Mouse (Mus musculus): ENCODE measurements at regions not wholly inside any gene's neighbourhood (a gene's known extent, or its start where the extent isn't known, plus 50 kb on each side); places are given as distances from the start of the nearest gene placed in this dataset.

DNA sequence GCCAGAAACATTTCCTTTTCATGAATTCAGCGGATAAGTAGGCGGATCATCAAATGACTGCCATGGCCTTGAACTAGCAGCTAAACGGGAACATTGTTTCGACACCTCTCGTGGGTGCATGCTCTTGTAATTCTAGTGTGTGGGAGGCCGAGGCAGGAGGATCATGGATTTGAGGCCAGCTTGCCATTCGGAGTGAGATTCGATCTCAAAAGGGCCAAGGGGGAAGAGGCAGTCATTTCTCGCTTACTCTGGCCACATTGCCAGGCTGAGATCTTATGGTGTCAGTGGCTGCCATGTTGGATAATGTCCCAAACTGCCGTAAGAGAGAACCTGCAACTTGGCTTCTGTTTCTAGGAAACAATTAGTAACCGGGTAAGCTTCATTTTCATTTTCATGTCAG, 327.7 kb downstream of the Med13l start:
- no peak overlapping the region for H3K4me3 ChIP-seq
- H3K36me3 ChIP-seq (ENCODE audit: control insufficient read depth, insufficient read depth, low read length) = no peaks in the 10 kb centered on the region
- TF ChIP-seq EP300 (IDR thresholded peaks at IDR 0.05; ENCODE audit: insufficient read depth, low read depth, low read length) (no peak), CTCF (IDR thresholded peaks at IDR 0.05) (no peak), POLR2A (IDR thresholded peaks at IDR 0.05; ENCODE audit: insufficient read depth, low read depth, low read length) (no peak)
- no peak overlapping the region for H3K27ac ChIP-seq
- H3K27me3 ChIP-seq (ENCODE audit: control insufficient read depth, insufficient read depth, low read length) = no peaks in the 10 kb centered on the region
- intact Hi-C loops (cut with DNase I) = no loop called here
- WGBS = 88% methylated on average over 11 of the region's 11 CpGs
- H3K79me2 ChIP-seq (replicated peaks; ENCODE audit: control insufficient read depth, insufficient read depth, low read length) = no peaks in the 10 kb centered on the region
- no peak for DNase-seq
- H3K4me1 ChIP-seq (ENCODE audit: control insufficient read depth, insufficient read depth, low read length) = no peaks in the 10 kb centered on the region
- no peak overlapping the region for H3K9ac ChIP-seq (ENCODE audit: low read depth, low read length)

- no peak for TF ChIP-seq EP300 (IDR thresholded peaks at IDR 0.05; ENCODE audit: insufficient read depth, low read depth, low read length)
- TF ChIP-seq POLR2A (IDR thresholded peaks at IDR 0.05; ENCODE audit: insufficient read depth, low read depth, low read length) = no peak
- no peak for TF ChIP-seq CTCF (IDR thresholded peaks at IDR 0.05)
- no peak for DNase-seq
- intact Hi-C loops (cut with DNase I) = no loop called here
These were observed 330.7 kb downstream of the Med13l start for GRCm38 (mm10) chr5:118891131-118891530.

GRCm38 (mm10) chr5:118908224-118908623, 347.7 kb downstream of the Med13l start:
- no peaks in the 10 kb centered on the region for H3K4me1 ChIP-seq (ENCODE audit: control insufficient read depth, insufficient read depth, low read length)
- no peaks in the 10 kb centered on the region for H3K27me3 ChIP-seq (ENCODE audit: control insufficient read depth, insufficient read depth, low read length)
- no peak overlapping the region for H3K4me3 ChIP-seq
- 78% methylated on average over 7 of the region's 7 CpGs for WGBS
- H3K9ac ChIP-seq (ENCODE audit: low read depth, low read length) = no peak overlapping the region
- H3K79me2 ChIP-seq (replicated peaks; ENCODE audit: control insufficient read depth, insufficient read depth, low read length) = no peaks in the 10 kb centered on the region
- no peak for DNase-seq
- TF ChIP-seq POLR2A (IDR thresholded peaks at IDR 0.05; ENCODE audit: insufficient read depth, low read depth, low read length) (no peak), EP300 (IDR thresholded peaks at IDR 0.05; ENCODE audit: insufficient read depth, low read depth, low read length) (no peak)
- H3K27ac ChIP-seq = no peak overlapping the region
- no peaks in the 10 kb centered on the region for H3K36me3 ChIP-seq (ENCODE audit: control insufficient read depth, insufficient read depth, low read length)
- intact Hi-C loops (cut with DNase I) = no loop called here

More at GRCm38 (mm10) chr5:118891131-118891530, 330.7 kb downstream of the Med13l start:
- H3K27ac ChIP-seq = no peak overlapping the region
- no peaks in the 10 kb centered on the region for H3K79me2 ChIP-seq (replicated peaks; ENCODE audit: control insufficient read depth, insufficient read depth, low read length)
- no peak overlapping the region for H3K4me3 ChIP-seq
- no peak overlapping the region for H3K9ac ChIP-seq (ENCODE audit: low read depth, low read length)
- H3K4me1 ChIP-seq (ENCODE audit: control insufficient read depth, insufficient read depth, low read length) = no peaks in the 10 kb centered on the region
- no peaks in the 10 kb centered on the region for H3K27me3 ChIP-seq (ENCODE audit: control insufficient read depth, insufficient read depth, low read length)
- WGBS = 70% methylated on average over 6 of the region's 6 CpGs
- H3K36me3 ChIP-seq (ENCODE audit: control insufficient read depth, insufficient read depth, low read length) = no peaks in the 10 kb centered on the region

DNA sequence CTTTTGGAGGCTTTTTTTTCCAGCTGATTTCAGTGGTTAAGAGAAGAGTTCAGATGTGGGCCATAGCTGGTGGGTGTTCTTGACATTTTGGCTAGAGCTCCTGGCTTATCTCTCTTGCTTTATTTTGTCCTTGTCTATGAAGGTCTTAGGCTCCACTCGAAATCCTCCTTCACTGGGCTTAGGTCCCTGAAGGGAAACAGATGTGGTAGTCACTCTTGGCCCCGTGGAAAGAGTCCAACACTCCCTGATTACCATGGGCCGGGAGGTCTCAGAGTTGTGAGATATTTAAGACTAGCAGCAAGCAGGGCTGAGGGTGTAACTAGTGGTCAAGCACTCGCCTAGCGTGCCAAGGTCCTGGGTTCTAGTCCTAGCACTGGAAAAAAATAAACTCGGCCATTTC, 349.3 kb downstream of the Med13l start:
- no peaks in the 10 kb centered on the region for H3K27me3 ChIP-seq (ENCODE audit: control insufficient read depth, insufficient read depth, low read length)
- WGBS = 43% methylated on average over 6 of the region's 6 CpGs
- no peak overlapping the region for H3K9ac ChIP-seq (ENCODE audit: low read depth, low read length)

GRCm38 (mm10) chr5:118914191-118914750, 353.8 kb downstream of the Med13l start:
- H3K27ac ChIP-seq = no peak overlapping the region
- intact Hi-C loops (cut with DNase I) = no loop called here
- no peak for TF ChIP-seq CTCF (IDR thresholded peaks at IDR 0.05)
- no peak for TF ChIP-seq POLR2A (IDR thresholded peaks at IDR 0.05; ENCODE audit: insufficient read depth, low read depth, low read length)
- TF ChIP-seq EP300 (IDR thresholded peaks at IDR 0.05; ENCODE audit: insufficient read depth, low read depth, low read length) = no peak
- no peak for DNase-seq
- H3K4me1 ChIP-seq (ENCODE audit: control insufficient read depth, insufficient read depth, low read length) = no peaks in the 10 kb centered on the region
- H3K79me2 ChIP-seq (replicated peaks; ENCODE audit: control insufficient read depth, insufficient read depth, low read length) = no peaks in the 10 kb centered on the region
- H3K9ac ChIP-seq (ENCODE audit: low read depth, low read length) = no peak overlapping the region
- 73% methylated on average over 6 of the region's 6 CpGs for WGBS
- H3K36me3 ChIP-seq (ENCODE audit: control insufficient read depth, insufficient read depth, low read length) = no peaks in the 10 kb centered on the region
- H3K4me3 ChIP-seq = no peak overlapping the region
- no peaks in the 10 kb centered on the region for H3K27me3 ChIP-seq (ENCODE audit: control insufficient read depth, insufficient read depth, low read length)

More for the DNA sequence above, 349.3 kb downstream of the Med13l start:
- H3K4me1 ChIP-seq (ENCODE audit: control insufficient read depth, insufficient read depth, low read length) = no peaks in the 10 kb centered on the region
- TF ChIP-seq EP300 (IDR thresholded peaks at IDR 0.05; ENCODE audit: insufficient read depth, low read depth, low read length) = no peak
- no peaks in the 10 kb centered on the region for H3K79me2 ChIP-seq (replicated peaks; ENCODE audit: control insufficient read depth, insufficient read depth, low read length)
- H3K27ac ChIP-seq = no peak overlapping the region
- no peaks in the 10 kb centered on the region for H3K36me3 ChIP-seq (ENCODE audit: control insufficient read depth, insufficient read depth, low read length)
- no peak overlapping the region for H3K4me3 ChIP-seq
- intact Hi-C loops (cut with DNase I) = no loop called here
- DNase-seq = no peak

DNA sequence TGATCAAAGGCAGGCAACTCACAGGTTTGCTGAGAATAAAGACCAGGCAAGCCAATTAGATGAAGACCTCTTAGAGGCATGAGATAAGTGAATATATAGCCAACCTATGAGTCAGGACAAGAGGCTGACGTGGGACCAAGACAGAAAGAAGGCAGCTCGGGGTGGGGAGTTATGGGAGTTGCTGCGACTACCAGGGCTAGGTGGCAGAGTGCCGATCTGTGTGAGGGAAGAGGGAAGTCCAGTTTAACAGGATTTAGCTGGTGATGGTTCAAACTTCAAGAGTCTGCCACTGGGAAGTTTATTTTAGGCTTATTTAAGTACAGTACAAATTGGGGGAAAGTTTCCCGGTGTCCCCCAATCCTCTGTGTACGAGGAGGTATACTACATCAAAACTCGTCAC, 362.9 kb downstream of the Med13l start:
- 92% methylated on average over 7 of the region's 7 CpGs for WGBS
- intact Hi-C loops (cut with DNase I) = no loop called here
- Histone ChIP-seq H3K4me1 (ENCODE audit: control insufficient read depth, insufficient read depth, low read length) (no peaks in the 10 kb centered on the region), H3K9ac (ENCODE audit: low read depth, low read length) (no peak overlapping the region), H3K4me3 (no peak overlapping the region), H3K36me3 (ENCODE audit: control insufficient read depth, insufficient read depth, low read length) (no peaks in the 10 kb centered on the region), H3K79me2 (replicated peaks; ENCODE audit: control insufficient read depth, insufficient read depth, low read length) (no peaks in the 10 kb centered on the region), H3K27me3 (ENCODE audit: control insufficient read depth, insufficient read depth, low read length) (peaks cover 2% of the 10 kb centered on the region; the same call in 1 of the 2 replicates), H3K27ac (no peak overlapping the region)
- DNase-seq = no peak
- TF ChIP-seq CTCF (IDR thresholded peaks at IDR 0.05) (no peak), POLR2A (IDR thresholded peaks at IDR 0.05; ENCODE audit: insufficient read depth, low read depth, low read length) (no peak), EP300 (IDR thresholded peaks at IDR 0.05; ENCODE audit: insufficient read depth, low read depth, low read length) (no peak)

Measured in heart, adult 2 months (tissue).